Mouse (Mus musculus) liver, embryonic 11.5 days (tissue): Measurements from ENCODE around the gene Vmn1r115. TPM values are rescaled to one million over a fixed set of nuclear protein-coding genes. Genes with fewer than 3 reads are reported as not detected.
"Not testable (repeated sequence)": the region's sequence is repeated elsewhere in the genome, so short reads cannot be mapped to it uniquely, and the experiment has no call there.

Experiments
- ATAC-seq: fragments of 200-750 bp; cut with Nextera tagmentation; replicated peaks from 2 replicates; pipeline ENCODE4 v1.8.0; 2017; ENCODE audit warnings: moderate number of reproducible peaks, mild to moderate bottlenecking, moderate TSS enrichment, moderate library complexity; ENCODE audit not compliant: low FRiP score
- DNase-seq: peaks from one replicate; pipeline ENCODE4 v3.0.0-alpha.2; 2017; ENCODE audit warnings: low spot score
- H3K27ac ChIP-seq: fragments of 300-500 bp; sonication (generic); 2 replicates; pipeline ENCODE4 v1.5.1; 2014; ENCODE audit warnings: mild to moderate bottlenecking, low read depth, low read length, control low read depth
- H3K27me3 ChIP-seq: fragments of 300-500 bp; sonication (generic); replicated peaks from 2 replicates; pipeline ENCODE4 v1.6.1; 2014; ENCODE audit warnings: low read length, mixed read lengths; ENCODE audit not compliant: control insufficient read depth, insufficient read depth
- H3K36me3 ChIP-seq: fragments of 300-500 bp; sonication (generic); 2 replicates; pipeline ENCODE4 v1.6.1; 2014; ENCODE audit warnings: mild to moderate bottlenecking, low read length, moderate library complexity, mixed read lengths; ENCODE audit not compliant: control insufficient read depth, insufficient read depth
- H3K4me1 ChIP-seq: fragments of 300-500 bp; sonication (generic); replicated peaks from 2 replicates; pipeline ENCODE4 v1.6.1; 2014; ENCODE audit warnings: low read length, mixed read lengths; ENCODE audit not compliant: control insufficient read depth, insufficient read depth
- H3K4me2 ChIP-seq: fragments of 300-500 bp; sonication (generic); 2 replicates; pipeline ENCODE4 v1.6.1; 2014; ENCODE audit warnings: mild to moderate bottlenecking, control low read depth, moderate library complexity
- H3K4me3 ChIP-seq: fragments of 300-500 bp; sonication (generic); 2 replicates; pipeline ENCODE4 v1.5.1; 2014; ENCODE audit warnings: low read depth, low read length, control low read depth
- H3K9ac ChIP-seq: fragments of 300-500 bp; sonication (generic); 2 replicates; pipeline ENCODE4 v1.6.1; 2014; ENCODE audit warnings: low read depth, low read length, control low read depth
- H3K9me3 ChIP-seq: fragments of 300-500 bp; sonication (generic); 2 replicates; pipeline ENCODE4 v1.6.1; 2016; ENCODE audit warnings: low read length, inconsistent platforms, mixed read lengths; ENCODE audit not compliant: control insufficient read depth
- WGBS: fragments of 180-500 bp; shearing (Covaris S2); extraction: QIAGEN DNeasy Blood & Tissue Kit; methylation state at CpG from one replicate; pipeline ENCODE4 v1.1.7; 2014; 5-methylcytosine and 5-hydroxymethylcytosine counted together
- polyA plus RNA-seq: library from polyadenylated mRNA; unstranded; fragments of >200 nt; fragmentation: Nextera tagmentation; extraction: Ambion mirVana; gene quantifications from 2 replicates; pipeline ENCODE4 v1.2.1, GENCODE M21; 2014

The Vmn1r115 gene
- not detected in 2 replicates for polyA plus RNA-seq

DNA sequence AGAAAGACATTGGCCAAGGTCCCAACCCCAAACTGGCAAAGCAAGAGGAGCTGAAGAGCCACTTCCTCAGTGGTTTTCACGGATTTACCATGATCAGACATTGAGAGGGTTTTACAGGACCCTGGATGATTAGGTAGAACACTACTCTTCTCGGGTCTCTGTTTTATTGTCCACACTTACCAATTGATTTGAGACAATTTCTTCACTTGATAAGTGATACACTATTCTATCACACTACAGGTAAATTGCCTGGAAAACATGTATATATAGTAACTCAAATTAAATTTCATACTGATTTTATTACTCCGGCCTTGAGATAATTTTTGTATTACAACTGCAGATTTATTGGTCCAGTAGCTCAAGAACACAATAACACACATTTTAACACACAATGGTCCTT is at the start of gene Vmn1r115:
Vmn1r115 (minus strand) TSS at position 101 of the 400 bp plus-strand sequence.
- not testable (repeated sequence) for H3K4me3 ChIP-seq, H3K27ac ChIP-seq, H3K9me3 ChIP-seq, H3K27me3 ChIP-seq, H3K9ac ChIP-seq, ATAC-seq, H3K4me1 ChIP-seq, H3K36me3 ChIP-seq, DNase-seq, H3K4me2 ChIP-seq
- 80% methylated on average over 1 of the region's 3 CpGs for WGBS

DNA sequence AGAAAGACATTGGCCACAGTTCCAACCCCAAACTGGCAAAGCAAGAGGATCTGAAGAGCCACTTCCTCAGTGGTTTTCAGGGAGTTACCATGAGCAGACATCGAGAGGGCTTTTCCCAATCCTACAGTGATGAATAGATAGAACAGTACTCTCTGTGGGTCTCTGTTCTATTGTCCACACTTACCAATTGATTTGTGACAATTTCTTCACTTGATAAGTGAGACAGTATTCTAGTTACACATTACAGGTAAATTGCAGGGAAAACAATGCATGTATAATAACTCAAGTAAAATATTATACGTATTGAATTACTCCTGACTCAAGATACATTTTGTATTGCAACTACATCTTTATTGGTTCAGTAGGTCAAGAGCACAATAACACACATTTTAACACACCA is 39.2 kb upstream of the Vmn1r115 start, which contains the start of gene Vmn1r117:
Vmn1r117 (minus strand) TSS at position 101 of the 400 bp plus-strand sequence.
- H3K9me3 ChIP-seq, H3K9ac ChIP-seq, H3K27me3 ChIP-seq, H3K4me2 ChIP-seq, H3K4me1 ChIP-seq, H3K27ac ChIP-seq, DNase-seq, ATAC-seq, H3K36me3 ChIP-seq, H3K4me3 ChIP-seq: not testable (repeated sequence)
- no CpG with 5 or more reads among the region's 2 CpGs for WGBS

DNA sequence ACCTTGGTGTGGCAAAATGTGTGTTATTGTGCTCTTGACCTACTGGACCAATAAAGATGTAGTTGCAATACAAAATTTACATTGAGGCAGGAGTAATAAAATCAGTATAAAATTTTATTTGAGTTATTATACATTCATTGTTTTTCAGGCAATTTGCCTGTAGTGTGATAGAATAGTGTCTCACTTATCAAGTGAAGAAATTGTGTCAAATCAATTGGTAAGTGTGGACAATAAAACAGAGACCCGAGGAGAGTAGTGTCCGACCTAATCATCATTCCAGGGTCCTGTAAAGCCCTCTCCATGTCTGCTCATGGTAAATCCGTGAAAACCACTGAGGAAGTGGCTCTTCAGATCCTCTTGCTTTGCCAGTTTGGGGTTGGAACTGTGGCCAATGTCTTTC is 27.2 kb upstream of the Vmn1r115 start, which contains the start of gene Vmn1r116:
Vmn1r116 (plus strand) TSS at position 301 of the 400 bp plus-strand sequence.
- not testable (repeated sequence) for H3K27ac ChIP-seq, H3K36me3 ChIP-seq, DNase-seq, H3K9me3 ChIP-seq, H3K4me1 ChIP-seq, H3K4me3 ChIP-seq, ATAC-seq, H3K27me3 ChIP-seq, H3K9ac ChIP-seq, H3K4me2 ChIP-seq
- WGBS: 42% methylated on average over 3 of the region's 3 CpGs

DNA sequence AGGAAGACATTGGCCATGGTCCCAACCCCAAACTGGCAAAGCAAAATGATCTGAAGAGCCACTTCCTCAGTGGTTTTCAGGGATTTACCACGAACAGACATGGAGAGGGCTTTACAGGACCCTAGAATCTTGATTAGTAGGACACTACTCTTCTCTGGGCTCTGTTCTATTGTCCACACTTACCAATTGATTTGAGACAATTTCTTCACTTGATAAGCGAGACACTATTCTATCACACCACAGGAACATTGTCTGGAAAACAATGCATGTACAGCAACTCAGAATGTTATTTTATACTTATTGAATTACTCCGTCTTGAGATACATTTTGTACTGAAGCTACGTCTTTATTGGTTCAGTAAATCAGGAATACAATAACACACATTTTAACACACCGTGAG is 32.7 kb downstream of the Vmn1r115 start, which contains the start of gene Vmn1r114:
Vmn1r114 (minus strand) TSS at position 101 of the 400 bp plus-strand sequence.
- H3K4me2 ChIP-seq, H3K27ac ChIP-seq, H3K4me3 ChIP-seq, H3K9ac ChIP-seq, DNase-seq, ATAC-seq, H3K36me3 ChIP-seq, H3K9me3 ChIP-seq, H3K4me1 ChIP-seq, H3K27me3 ChIP-seq: not testable (repeated sequence)
- no CpG with 5 or more reads among the region's 5 CpGs for WGBS

Other genes starting within 250 kb of the Vmn1r115 start
- gene Gm4513, start 246.0 kb downstream of the Vmn1r115 start, polyA plus RNA-seq: not detected in 2 replicates
- not detected in 2 replicates for gene Vmn1r107, start 176.1 kb downstream of the Vmn1r115 start, polyA plus RNA-seq
- gene Vmn1r111, start 141.8 kb downstream of the Vmn1r115 start, polyA plus RNA-seq: not detected in 2 replicates
- not detected in 2 replicates for gene Gm10668, start 114.4 kb downstream of the Vmn1r115 start, polyA plus RNA-seq
- not detected in 2 replicates for gene Vmn1r112, start 73.8 kb downstream of the Vmn1r115 start, polyA plus RNA-seq
- gene Vmn1r113, start 57.7 kb downstream of the Vmn1r115 start, polyA plus RNA-seq: not detected in 2 replicates
- not detected in 2 replicates for gene Vmn1r114, start 32.8 kb downstream of the Vmn1r115 start, polyA plus RNA-seq
- gene Vmn1r116, start 27.3 kb upstream of the Vmn1r115 start, polyA plus RNA-seq: not detected in 2 replicates
- gene Vmn1r117, start 39.1 kb upstream of the Vmn1r115 start, polyA plus RNA-seq: not detected in 2 replicates
- not detected in 2 replicates for gene Vmn1r118, start 67.4 kb upstream of the Vmn1r115 start, polyA plus RNA-seq
- not detected in 2 replicates for gene Vmn1r119, start 167.5 kb upstream of the Vmn1r115 start, polyA plus RNA-seq
- not detected in 2 replicates for gene Vmn1r120, start 208.8 kb upstream of the Vmn1r115 start, polyA plus RNA-seq